Mouse (Mus musculus) layer of hippocampus, adult 2 months (tissue): ENCODE data around the gene Pdcd1. TPM values are rescaled to one million over a fixed set of nuclear protein-coding genes. Genes with fewer than 3 reads are reported as not detected.
"Not testable (repeated sequence)": the region's sequence is repeated elsewhere in the genome, so short reads cannot be mapped to it uniquely, and the experiment has no call there.

Experiments used
- DNase-seq, 2 experiments: peaks; one replicate each; pipeline ENCODE4 v3.0.0; 2022; ENCODE audit warnings: low spot score in 2 of 2
- H3K27ac ChIP-seq: fragments of 200-600 bp; 2 replicates; pipeline ENCODE4 v1.8.1; 2022
- H3K4me3 ChIP-seq: fragments of 200-600 bp; 2 replicates; pipeline ENCODE4 v1.8.1; 2022; ENCODE audit warnings: mild to moderate bottlenecking
- CTCF ChIP-seq: fragments of 200-600 bp; conservative IDR thresholded peaks from 2 replicates; pipeline ENCODE4 v1.8.1; 2022; ENCODE audit warnings: antibody characterized with exemption, mild to moderate bottlenecking, moderate library complexity
- total RNA-seq, 2 experiments: library from RNA; stranded (reverse); gene quantifications; 2 replicates each; pipeline ENCODE4 v1.2.3; 2021

The Pdcd1 gene
- total RNA-seq, 2 experiments from 2014 or later = 0.31 TPM; not detected in 1

DNA sequence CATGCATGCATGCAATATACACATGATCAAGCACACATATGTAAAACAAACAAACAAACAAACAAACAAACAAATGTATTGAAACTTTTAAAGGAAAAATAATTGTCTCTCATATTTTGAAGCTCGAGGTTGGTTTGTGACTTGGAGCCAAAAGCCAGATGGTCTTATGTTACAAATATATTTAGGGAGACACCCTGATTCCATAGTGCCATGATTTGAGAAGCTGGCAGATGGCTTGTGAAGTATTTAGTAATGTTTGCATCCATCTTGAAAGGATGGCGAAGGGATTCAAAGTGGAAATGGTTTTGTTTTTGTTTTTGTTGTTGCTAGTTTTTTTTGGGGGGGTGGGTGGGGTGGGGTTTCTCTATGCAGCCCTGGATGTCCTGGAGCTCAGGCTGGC is 51.3 kb downstream of the Pdcd1 start:
- Histone ChIP-seq H3K27ac (no peak overlapping the region), H3K4me3 (no peak overlapping the region)
- TF ChIP-seq CTCF = no peak
- DNase-seq = no peak

GRCm38 (mm10) chr1:93991491-93991890 is 60.9 kb downstream of the Pdcd1 start:
- not testable (repeated sequence) for DNase-seq, H3K4me3 ChIP-seq
- H3K27ac ChIP-seq = peak overlapping the region; percentile 71

DNA sequence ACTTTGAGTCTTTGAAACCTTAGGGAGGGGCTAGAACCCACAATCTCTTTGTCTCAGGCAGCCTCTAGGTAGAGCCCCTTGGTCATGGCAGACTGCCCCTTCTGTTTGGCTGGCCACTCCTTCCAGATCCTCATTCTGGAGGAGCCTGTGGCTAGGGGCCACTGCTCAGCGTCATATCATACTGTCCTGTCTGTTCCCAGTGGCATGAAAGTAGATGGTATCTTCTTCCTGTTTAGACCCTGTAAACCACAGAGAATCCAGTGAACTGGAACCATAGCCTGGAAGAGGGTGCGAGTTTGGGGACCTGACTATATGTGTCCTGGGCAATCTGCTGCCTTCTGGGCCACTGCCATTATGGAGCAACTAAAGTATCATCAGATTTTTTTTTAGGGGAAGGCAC is 61.3 kb downstream of the Pdcd1 start:
- DNase-seq, H3K4me3 ChIP-seq, H3K27ac ChIP-seq: not testable (repeated sequence)

DNA sequence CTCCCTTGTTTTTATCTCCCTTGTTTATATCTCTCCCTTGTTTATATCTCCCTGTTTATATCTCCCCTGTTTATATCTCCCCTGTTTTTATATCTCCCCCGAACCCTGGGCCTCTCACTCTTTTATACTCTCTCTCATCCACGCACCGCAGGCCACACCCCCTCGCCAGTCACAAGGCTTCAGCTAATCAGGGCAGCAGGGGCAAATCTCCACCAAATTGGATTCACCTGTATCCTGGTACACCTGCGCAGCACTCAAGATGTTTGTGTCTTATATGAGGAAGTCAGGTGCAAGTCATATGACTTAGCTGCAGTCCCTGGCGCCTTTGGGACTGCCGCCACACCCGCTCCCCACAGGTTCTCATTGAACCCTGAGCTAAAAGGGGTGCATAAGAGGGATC is 62.1 kb downstream of the Pdcd1 start, which contains the start of gene Gal3st2c:
Gene Gal3st2c, plus strand, starts transcription at position 301 of the 400 bp plus-strand sequence.
- H3K4me3 ChIP-seq, H3K27ac ChIP-seq: not testable (repeated sequence)

DNA sequence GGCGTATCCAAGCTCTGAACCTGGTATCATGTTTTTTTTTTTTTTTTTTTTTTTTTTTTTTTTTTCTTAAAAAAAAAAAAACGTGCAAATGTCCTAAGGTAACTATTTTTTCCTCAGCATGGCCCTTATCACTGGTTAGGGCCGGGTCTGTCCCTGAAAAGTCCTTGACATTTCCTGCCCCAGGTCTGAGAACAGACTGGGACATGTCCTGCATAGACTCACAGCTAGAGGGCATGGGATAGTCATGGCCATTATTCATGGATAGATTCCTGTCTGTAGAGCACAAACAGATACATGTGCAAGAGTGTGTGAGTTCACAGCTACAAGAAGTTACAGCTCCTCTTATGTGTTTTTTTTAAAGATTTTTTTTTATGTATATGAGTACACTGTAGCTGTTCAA is 63.6 kb downstream of the Pdcd1 start:
- H3K27ac ChIP-seq = no peak overlapping the region
- TF ChIP-seq CTCF = peak; percentile 49
- no peak overlapping the region for H3K4me3 ChIP-seq
- DNase-seq = no peak

More for the DNA sequence above, 62.1 kb downstream of the Pdcd1 start, which contains the start of gene Gal3st2c:
- DNase-seq = not testable (repeated sequence)

Other genes with a start within 250 kb of the Pdcd1 start
- 10 to 100 TPM; 12.6 to 14.2 TPM for gene Ing5, start 248.6 kb downstream of the Pdcd1 start, total RNA-seq
- gene D2hgdh, start 227.6 kb downstream of the Pdcd1 start, total RNA-seq = 10 to 100 TPM; 15.8 to 19.3 TPM
- gene Gal3st2, start 191.2 kb downstream of the Pdcd1 start, total RNA-seq = under 1 TPM; 0.12 to 0.56 TPM
- gene Gal3st2b, start 134.2 kb downstream of the Pdcd1 start, total RNA-seq = under 1 TPM; 0.23 to 0.69 TPM
- under 1 TPM in 1 of 2 experiments, not detected in 1; 0.10 TPM for gene Gal3st2c, start 62.0 kb downstream of the Pdcd1 start, total RNA-seq
- 10 to 100 TPM in 1 of 2 experiments, 1 to 10 TPM in 1; 9.4 to 10.6 TPM for gene Neu4, start 32.1 kb downstream of the Pdcd1 start, total RNA-seq